Mouse (Mus musculus): ENCODE measurements around the gene Bptf. TPM values are rescaled to one million over a fixed set of nuclear protein-coding genes. Genes with fewer than 3 reads are reported as not detected.
A peak's percentile ranks its signal among the peaks of the same experiment; 100 is the strongest.
"Not testable (repeated sequence)": the region's sequence is repeated elsewhere in the genome, so short reads cannot be mapped to it uniquely, and the experiment has no call there.

Gene Bptf
- polyA plus RNA-seq, 1 experiment from 2014 or later = 14.4 TPM

- Histone ChIP-seq H3K27me3 (replicated peaks; ENCODE audit: control insufficient read depth, insufficient read depth, low read length) (no peaks in the 10 kb centered on the region), H3K36me3 (ENCODE audit: control insufficient read depth, insufficient read depth) (peaks cover 40% of the 10 kb centered on the region), H3K4me1 (replicated peaks; ENCODE audit: control insufficient read depth, insufficient read depth, low read length) (no peaks in the 10 kb centered on the region), H3K9me3 (ENCODE audit: control insufficient read depth) (no peaks in the 10 kb centered on the region), H3K4me3 (ENCODE audit: low read depth, low read length) (no peak overlapping the region), H3K4me2 (replicated peaks; ENCODE audit: low read depth) (no peak overlapping the region), H3K9ac (ENCODE audit: low read depth, low read length) (no peak overlapping the region), H3K27ac (ENCODE audit: low read depth, low read length) (peak overlapping the region; percentile 43; the same call in 1 of the 2 replicates)
- TF ChIP-seq CTCF (IDR thresholded peaks at IDR 0.05; ENCODE audit: low read depth) = no peak
- ATAC-seq = no peak
- WGBS = 29% methylated on average over 3 of the region's 3 CpGs
Observed at GRCm38 (mm10) chr11:106994246-106995085, 137.5 kb downstream of the Bptf start.

- TF ChIP-seq CTCF (IDR thresholded peaks at IDR 0.05; ENCODE audit: low read depth) = no peak
- no peaks in the 10 kb centered on the region for H3K4me1 ChIP-seq (replicated peaks; ENCODE audit: control insufficient read depth, insufficient read depth, low read length)
- H3K27ac ChIP-seq (ENCODE audit: low read depth, low read length) = 0 out of 2 replicates have a peak overlapping the region, but pooled peaks have one; percentile 21
- H3K9me3 ChIP-seq (ENCODE audit: control insufficient read depth) = no peaks in the 10 kb centered on the region
- no peak overlapping the region for H3K9ac ChIP-seq (ENCODE audit: low read depth, low read length)
- WGBS = 71% methylated on average over 2 of the region's 2 CpGs
- H3K27me3 ChIP-seq (replicated peaks; ENCODE audit: control insufficient read depth, insufficient read depth, low read length) = no peaks in the 10 kb centered on the region
- H3K36me3 ChIP-seq (ENCODE audit: control insufficient read depth, insufficient read depth) = peaks cover 32% of the 10 kb centered on the region
- no peak for ATAC-seq
- no peak overlapping the region for H3K4me3 ChIP-seq (ENCODE audit: low read depth, low read length)
- no peak overlapping the region for H3K4me2 ChIP-seq (replicated peaks; ENCODE audit: low read depth)
Observed at GRCm38 (mm10) chr11:106987384-106987783, 144.5 kb downstream of the Bptf start.

GRCm38 (mm10) chr11:106985979-106986604 lies 145.8 kb downstream of the Bptf start:
- not testable (repeated sequence) for H3K4me2 ChIP-seq (replicated peaks; ENCODE audit: low read depth); H3K4me3 ChIP-seq (ENCODE audit: low read depth, low read length); H3K9me3 ChIP-seq (ENCODE audit: control insufficient read depth); H3K27ac ChIP-seq (ENCODE audit: low read depth, low read length); H3K4me1 ChIP-seq (replicated peaks; ENCODE audit: control insufficient read depth, insufficient read depth, low read length); ATAC-seq; H3K9ac ChIP-seq (ENCODE audit: low read depth, low read length); H3K27me3 ChIP-seq (replicated peaks; ENCODE audit: control insufficient read depth, insufficient read depth, low read length)
- 71% methylated on average over 9 of the region's 9 CpGs for WGBS
- peaks cover 26% of the 10 kb centered on the region for H3K36me3 ChIP-seq (ENCODE audit: control insufficient read depth, insufficient read depth)

Other genes starting within 250 kb of the Bptf start
- gene Smurf2, start 211.4 kb downstream of the Bptf start, polyA plus RNA-seq (2015; fragmentation: Nextera tagmentation; extraction: Ambion mirVana) = 8.0 and 8.9 TPM in 2 replicates
- 80.6 and 100 TPM in 2 replicates for gene Kpna2, start 132.6 kb downstream of the Bptf start, polyA plus RNA-seq (2015; fragmentation: Nextera tagmentation; extraction: Ambion mirVana)
- gene 1810010H24Rik, start 106.4 kb downstream of the Bptf start, polyA plus RNA-seq (2015; fragmentation: Nextera tagmentation; extraction: Ambion mirVana) = 9.6 and 9.9 TPM in 2 replicates
- 14.8 TPM in 2 replicates for gene Nol11, start 57.3 kb upstream of the Bptf start, polyA plus RNA-seq (2015; fragmentation: Nextera tagmentation; extraction: Ambion mirVana)

Data from intestine, postnatal 0 days (tissue).